Mouse (Mus musculus) heart, postnatal 25 days (tissue): ENCODE data around the gene Gm4924. TPM values are rescaled to one million over a fixed set of nuclear protein-coding genes. Genes with fewer than 3 reads are reported as not detected.

Source experiments
- DNase-seq: peaks from one replicate; pipeline ENCODE4 v3.0.0; 2022; ENCODE audit warnings: low spot score
- intact Hi-C: fragments of 180-260 bp; cut with DNase I; formaldehyde crosslinking; loops from one replicate; pipeline ENCODE4 v1.15.1; 2025
- total RNA-seq, 2 experiments: library from RNA; stranded (reverse); gene quantifications; 2 replicates each; pipeline ENCODE4 v1.2.3; 2021

The Gm4924 gene
- total RNA-seq = 1 to 10 TPM; 1.9 to 2.1 TPM

DNA sequence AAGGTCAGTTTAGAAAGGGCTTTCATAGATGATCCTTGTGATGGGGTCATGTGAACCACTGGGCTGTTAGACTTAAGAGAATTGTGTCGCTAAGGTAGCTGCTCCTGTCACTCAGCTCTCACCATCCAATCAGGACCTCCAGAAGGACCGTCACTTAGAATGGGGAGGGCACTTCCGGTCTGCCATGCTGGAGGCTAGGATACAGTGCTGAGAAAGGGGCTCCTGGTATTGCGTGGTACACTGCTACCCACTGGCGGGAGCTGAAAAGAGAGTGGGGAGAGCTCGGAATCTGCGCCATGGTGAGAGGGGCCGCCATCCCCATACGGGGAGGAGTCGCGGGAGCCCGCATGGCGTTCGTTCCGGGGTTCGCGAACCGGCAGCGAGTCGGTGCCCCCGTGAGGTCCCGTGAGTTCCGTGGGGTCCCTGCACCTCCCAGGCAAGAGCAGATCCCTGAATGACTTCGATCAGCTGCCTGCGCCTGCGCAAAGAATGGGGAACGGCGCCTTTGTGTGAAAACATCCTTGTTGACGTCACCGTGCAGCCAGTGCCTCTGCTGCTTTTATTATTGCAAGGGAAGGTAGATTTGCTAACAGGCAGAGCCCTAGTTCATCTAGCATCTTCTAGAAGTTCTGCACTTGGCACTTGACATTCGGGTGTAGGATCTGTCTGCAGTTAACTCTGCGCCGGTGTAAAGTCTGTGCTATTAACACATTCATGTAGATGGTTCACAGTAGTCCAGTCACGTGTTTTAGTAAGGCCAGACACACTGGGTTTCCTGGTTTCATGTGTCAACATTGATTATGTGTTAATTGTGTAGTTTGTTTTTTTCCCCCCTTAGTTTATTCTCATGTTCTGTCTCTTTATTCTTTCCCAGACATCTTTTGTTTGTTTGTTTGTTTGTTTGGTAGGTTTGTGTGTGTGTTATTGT lies at the start of gene Gm4924:
Gene Gm4924 (plus strand): TSS at position 173 of the 928 bp plus-strand sequence.
- intact Hi-C loops = loop anchor here (10.0 kb wide), 1 partner anchor 710 kb away; the partner anchor contains the start of gene Gm10778
- peak; percentile 68 for DNase-seq

- intact Hi-C loops = no loop called here
- DNase-seq = no peak
Measured at GRCm38 (mm10) chr10:82316482-82316881, 37.6 kb upstream of the Gm4924 start, which contains the start of gene 4932415D10Rik. Gene 4932415D10Rik (minus strand): TSS chr10:82316582.

DNA sequence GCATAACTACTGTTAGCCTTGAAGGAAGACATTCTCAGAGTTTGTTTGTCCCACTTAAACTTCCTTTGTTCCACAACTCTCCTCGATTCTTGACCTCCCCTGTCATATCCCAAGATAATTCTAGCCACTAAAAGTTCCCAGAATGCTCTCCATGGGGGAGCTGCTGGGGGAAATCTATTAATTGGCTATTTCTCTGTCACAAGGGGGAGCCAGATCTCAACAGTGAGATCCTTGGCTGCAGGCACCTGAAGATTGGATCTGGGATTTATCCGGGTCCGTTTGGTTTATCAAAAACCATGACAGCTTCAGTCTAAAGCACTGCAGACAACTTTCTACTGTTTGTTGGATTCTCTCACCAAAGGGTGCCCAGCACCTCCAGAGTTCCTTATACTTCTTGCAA lies 33.9 kb upstream of the Gm4924 start:
- no peak for DNase-seq
- intact Hi-C loops = no loop called here

- intact Hi-C loops = no loop called here
- no peak for DNase-seq
Measured at GRCm38 (mm10) chr10:82329826-82330225, 24.2 kb upstream of the Gm4924 start.

- no peak for DNase-seq
- intact Hi-C loops = loop anchor here (10.0 kb wide), 1 partner anchor 711 kb away; the partner anchor contains the start of gene Gm10778
Measured at GRCm38 (mm10) chr10:82355401-82355800, 1.3 kb downstream of the Gm4924 start.

GRCm38 (mm10) chr10:82361911-82362310 lies 7.9 kb downstream of the Gm4924 start:
- intact Hi-C loops = no loop called here
- no peak for DNase-seq

DNA sequence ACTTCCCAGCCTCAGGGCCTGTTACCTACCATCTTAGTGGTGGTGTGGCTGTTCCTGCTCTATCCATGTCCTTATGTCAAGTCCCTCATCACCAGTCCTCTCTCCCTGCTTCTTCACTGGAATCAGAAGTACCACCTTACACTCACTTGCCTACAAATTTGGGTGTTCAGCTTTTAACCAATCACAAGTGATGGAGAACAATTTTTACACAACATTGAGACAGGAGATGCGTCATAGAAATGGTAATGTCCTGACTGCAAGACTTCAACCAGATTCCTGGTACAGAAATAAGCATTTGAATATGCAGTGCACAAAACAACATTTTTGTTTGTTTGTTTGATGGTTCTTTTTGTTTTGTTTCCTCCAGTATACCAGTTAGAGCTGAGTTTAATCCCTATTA lies 28.9 kb downstream of the Gm4924 start:
- no peak for DNase-seq
- intact Hi-C loops = no loop called here

DNA sequence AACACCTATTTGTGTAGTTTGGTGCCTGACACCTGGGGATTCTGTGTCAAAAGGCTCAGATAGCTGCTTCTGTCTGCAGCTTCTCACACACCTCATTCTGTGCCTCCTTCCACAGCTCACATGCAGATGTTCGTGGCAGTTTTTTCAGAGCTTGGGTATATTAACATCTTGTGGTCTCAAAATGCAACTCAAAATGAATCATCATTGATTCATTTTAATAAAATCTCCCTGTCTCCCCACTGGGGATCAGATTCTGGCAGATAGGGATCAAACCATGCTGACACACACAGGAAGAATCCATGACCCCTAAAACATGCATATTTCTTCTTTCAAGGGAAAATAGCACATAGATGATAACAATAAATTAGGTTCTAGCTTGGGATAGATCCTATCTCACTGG lies 55.5 kb downstream of the Gm4924 start:
- intact Hi-C loops = no loop called here
- DNase-seq = no peak

- DNase-seq = no peak
- intact Hi-C loops = no loop called here
Measured at GRCm38 (mm10) chr10:82423631-82424030, 69.6 kb downstream of the Gm4924 start.

Other genes with a start within 250 kb of the Gm4924 start
- gene AU041133, start 226.2 kb upstream of the Gm4924 start, total RNA-seq = 1 to 10 TPM; 2.7 to 3.2 TPM
- gene Zfp938, start 113.0 kb upstream of the Gm4924 start, total RNA-seq = 1 to 10 TPM; 5.7 to 6.1 TPM
- gene 4932415D10Rik, start 37.7 kb upstream of the Gm4924 start, total RNA-seq = not detected
- not detected for gene Gm1553, start 138.4 kb downstream of the Gm4924 start, total RNA-seq